Mouse (Mus musculus) spleen, postnatal 36 days (tissue): Measurements from ENCODE around the gene Abcb1b.
"Not testable (repeated sequence)": the region's sequence is repeated elsewhere in the genome, so short reads cannot be mapped to it uniquely, and the experiment has no call there.

Experiments used
- DNase-seq, 2 experiments: peaks; one replicate each; pipeline ENCODE4 v3.0.0; 2022; ENCODE audit warnings: low spot score in 2 of 2, mixed read lengths in 1 of 2

The Abcb1b gene

DNA sequence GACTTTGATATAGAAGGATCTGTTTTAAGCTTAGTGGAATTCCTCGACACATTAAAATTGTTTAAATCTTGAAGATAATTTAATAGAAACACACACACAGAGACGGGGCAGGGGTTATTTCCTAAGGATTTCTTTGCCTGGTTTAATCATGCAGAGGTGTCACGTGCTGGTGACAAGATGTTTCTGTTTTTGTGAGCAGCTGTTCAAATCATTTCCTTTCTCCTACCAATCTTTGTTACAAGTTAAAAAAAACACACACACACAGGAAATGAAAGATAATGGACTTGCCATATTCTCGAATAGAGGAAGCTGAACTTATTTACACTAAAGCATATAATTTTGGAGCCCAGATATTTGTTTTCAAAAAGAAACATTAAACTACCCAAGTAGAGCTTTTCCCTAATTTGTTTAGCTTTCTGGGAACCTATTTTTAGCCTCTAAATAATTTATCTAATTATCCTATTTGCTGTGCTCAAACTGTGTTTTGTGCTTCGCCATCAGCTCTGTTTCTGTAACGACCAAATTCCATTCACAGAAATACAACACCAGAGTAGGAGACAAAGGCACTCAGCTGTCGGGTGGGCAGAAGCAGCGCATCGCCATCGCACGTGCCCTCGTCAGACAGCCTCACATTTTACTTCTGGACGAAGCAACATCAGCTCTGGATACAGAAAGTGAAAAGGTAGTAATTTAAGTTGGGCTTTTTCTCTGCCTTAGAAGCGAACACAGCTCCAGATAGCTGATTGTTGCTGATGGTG, 65.8 kb downstream of the Abcb1b start:
- no peak for DNase-seq

DNA sequence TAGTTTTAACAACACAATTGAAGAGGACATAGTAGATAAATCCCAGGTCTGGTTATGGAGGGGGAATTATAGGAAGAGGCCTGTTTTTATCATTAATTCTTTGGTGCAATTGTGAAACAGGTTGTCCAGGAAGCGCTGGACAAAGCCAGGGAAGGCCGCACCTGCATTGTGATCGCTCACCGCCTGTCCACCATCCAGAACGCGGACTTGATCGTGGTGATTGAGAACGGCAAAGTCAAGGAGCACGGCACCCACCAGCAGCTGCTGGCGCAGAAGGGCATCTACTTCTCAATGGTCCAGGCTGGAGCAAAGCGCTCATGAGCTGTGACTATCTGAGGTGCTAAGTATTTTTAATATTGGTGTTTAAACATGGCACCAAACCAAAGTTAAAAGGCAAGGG, 67.7 kb downstream of the Abcb1b start:
- not testable (repeated sequence) for DNase-seq

DNA sequence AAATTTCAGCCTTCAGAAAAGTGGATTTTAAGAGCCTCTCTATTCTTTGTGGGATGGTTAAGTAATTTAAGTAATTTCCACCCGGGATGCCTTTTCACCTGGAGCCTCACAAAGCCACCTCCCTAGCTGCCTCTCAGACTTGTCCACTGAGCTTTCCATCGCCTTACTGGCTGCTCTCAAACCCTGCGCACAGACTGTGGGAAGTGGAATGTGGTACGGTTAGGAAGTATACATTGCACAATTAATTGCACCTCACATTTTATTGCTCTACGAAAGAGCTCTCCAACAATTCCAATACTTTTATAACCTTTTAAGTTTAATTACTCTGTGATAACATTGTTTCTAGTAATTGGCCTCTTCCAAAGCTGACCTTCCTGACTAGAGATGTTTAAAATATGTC, 68.4 kb downstream of the Abcb1b start:
- no peak for DNase-seq

DNA sequence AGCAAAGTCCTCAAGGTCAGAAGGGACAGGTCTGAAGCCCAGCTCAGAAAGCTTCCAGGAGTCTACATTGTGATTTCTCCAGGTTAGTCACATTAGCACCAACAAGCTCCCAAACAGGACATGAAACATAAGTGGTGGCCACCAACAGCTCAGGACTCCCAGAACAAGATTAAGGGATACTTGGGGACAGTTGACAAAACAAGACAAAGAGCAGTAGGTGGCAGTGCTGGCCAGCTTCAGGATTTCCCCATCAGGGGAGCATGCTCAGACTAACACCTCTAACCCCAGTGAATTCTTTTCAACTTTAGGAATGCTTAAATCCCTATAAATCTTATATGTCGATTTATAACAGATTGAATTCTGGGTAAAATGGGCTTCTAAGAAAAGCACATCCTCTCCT, 70.1 kb downstream of the Abcb1b start:
- peak; percentile 10 to 14 for DNase-seq

DNA sequence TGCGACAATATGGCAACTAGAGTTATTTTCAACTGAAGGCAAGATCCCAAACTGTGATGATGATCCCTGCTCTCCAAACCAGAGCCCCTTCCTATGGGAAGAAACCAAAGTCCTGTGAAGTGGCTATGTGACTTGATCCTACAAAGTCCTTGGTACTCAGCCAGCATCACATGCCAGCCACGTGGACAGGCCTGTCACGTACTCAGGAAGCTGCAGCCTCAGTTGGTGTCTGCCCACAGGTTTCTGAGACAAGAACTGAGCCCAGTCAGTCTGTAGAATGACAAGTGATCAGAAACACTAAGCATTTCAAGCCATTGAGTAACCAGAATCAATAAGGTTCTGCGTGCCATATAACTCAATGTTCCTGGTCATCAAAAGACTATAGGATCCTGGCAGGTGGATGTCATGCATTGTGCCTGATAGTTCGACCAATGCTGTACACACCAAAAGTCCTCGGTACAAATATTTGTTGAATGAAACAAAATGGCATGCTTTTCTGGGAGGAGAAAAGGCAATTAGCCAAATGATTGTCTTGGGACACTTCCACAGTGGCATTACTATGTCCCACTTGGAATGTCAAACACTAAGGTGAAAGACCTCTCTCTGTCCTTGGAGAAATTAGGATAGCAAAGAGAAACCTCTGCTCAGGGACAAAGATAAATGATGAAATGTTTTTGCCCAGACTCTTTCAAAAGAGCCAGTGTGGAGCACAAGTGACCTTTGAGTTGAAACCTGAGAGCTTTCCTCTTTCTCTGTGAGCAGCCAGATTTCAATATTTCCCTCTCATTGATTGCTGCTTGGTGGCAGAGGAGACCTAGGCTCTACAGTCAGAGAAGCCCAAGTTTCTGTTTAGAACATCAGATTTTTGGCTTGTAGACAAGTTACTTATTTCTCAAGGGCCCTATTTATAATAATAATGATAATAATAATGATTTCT, 75.3 kb downstream of the Abcb1b start:
- DNase-seq: no peak

DNA sequence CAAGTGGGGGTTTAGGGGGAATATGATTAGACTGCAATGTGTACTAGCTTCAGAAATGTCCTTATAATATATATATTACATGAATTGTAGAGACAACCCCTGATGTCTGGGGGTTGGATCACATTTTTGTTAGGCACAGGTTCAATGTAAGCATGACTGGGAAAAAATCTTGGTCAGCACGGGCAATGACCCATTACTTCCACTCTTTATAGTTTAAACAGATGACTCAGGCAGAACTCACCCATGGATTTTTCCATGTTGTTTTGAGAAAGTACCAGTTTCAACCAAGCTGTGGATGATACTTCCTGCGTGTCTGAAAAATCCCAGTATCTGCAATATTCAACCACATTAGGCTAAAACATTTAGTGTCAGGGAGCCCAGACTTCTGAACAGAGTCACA, 79.1 kb downstream of the Abcb1b start:
- no peak for DNase-seq

DNA sequence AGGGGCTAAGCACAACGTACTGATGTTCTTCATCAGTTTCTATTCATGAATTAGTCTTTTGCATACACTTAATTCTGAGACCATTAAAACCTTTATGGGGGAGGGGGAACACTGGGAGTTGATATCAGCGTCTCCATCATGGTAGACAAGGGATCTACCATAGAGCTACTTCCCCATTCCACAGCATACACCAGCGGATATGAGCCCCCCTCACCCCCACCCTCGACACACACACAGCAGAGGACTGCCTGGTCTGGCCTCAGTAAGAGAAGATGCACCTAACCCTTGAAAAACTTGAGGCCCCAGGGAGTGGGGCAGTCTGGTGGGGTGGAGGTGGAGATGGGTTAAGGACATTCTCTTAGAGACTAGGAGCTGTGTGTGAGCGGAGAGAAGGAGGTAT, 79.9 kb downstream of the Abcb1b start:
- no peak for DNase-seq

DNA sequence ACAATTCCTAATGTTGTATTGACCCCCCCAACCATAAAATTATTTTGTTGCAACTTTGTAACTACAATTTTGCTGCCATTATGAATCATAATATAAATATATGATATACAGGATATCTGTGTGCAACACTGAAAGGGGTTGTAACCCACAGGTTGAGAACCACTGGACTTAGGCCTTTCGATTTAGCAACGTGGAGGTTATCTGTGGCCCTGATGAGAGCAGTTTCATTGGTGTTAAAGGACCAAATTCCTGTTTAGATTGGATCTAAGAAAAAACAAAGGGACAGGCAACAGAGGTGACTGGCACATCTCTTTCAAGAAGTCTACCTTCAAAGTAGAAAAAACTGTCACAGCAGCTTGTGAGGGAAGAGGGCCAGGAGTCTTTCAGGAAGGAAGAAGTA, 87.9 kb downstream of the Abcb1b start:
- no peak for DNase-seq

DNA sequence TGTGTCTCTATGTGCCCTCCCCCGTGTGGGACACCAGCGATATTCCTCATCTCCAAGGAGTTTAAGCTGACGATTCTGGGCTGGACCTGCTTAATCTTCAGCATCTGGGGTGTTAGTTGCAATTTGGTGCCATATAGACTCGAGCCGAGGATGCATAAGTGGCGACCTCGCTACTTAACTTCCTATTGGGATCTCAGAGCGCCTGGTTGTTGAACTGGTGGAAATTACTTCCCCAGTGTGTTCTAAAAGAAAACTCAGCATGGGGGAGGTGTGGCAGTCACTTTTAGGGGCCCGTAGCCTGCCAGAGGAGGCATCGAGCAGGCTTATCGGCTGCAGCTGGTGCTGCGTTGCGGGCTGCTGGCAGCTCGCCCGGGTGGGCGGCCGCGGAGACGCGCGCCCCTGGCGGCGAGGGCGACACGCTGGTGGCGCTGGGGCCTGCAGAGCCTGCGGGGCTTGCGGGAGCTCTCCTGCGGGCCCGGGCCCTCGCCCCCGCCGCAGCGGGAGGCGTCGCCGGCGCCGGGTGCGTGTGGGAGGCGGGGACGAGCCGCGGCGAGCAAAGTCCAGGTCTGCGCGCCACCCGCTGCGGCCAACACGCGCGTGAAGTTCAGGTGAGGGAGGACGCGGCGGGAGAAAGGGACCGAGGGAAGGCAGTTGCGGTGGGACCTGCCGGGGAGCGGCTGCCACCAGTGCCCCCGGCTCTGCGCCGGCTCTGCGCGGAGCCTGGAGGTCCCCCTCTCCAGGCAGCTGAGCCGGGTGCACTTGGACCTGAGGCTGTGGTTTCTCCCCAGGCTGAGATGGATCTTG, 95.6 kb downstream of the Abcb1b start, which contains the start of gene Abcb4:
Gene Abcb4, plus strand, starts transcription at position 418 of the 804 bp plus-strand sequence.
- peak; percentile 74 for DNase-seq

DNA sequence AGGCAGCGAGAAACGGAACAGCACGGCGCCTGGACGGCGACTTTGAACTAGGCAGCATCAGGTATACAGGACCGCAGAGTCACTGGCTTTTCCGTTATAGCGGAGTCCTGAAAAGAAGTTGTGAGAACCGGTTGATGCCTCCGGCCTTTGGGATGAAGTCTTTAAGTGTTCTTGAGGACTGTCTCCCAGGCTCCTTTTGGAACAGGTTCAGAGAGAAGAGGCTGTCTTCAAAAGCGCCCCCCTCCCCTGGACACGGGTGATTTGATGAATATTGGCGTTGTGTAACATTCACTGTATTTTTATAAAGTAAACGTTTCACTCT, 96.1 kb downstream of the Abcb1b start:
- peak in 1 of 2 experiments; percentile 14 for DNase-seq

DNA sequence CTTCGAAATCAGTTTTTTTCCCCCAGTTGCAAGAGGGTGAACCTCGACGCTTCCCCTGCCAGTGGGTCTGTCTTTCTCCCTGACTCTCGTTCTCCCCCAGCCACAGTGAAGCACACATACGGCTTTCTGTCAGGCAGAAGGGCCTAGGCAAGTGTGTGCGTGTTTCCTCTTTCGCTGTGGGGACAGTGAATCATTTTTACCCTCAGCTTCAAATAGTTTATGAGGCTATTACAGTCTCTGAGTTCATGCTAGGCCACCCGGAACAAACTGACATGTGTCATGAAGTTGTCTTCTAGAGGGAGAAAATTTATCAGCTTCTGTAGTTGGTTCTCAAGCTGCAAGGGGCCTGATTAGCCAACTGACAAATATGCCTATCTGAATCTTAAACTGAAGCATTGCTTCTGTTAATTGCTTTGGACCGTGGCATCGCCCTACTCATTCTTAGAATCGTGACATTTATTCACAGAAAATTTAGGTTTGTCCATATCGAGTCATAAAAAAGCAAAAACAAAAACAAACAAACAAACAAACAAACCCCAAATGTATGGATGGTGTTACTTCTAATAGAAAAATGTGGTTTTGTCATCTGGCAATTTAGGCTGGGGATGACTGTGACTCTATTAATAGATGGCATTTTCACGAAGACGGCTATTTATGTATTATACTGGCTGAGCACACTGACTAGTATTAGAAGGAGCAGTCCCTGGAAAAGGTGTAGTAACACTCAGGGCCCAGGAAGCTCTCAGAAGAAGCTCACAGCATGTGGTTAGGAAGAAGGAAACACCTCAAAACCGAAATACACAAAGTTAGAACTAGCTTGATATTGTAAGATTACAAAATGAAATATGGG, 96.9 kb downstream of the Abcb1b start:
- DNase-seq: peak; percentile 49 to 63

DNA sequence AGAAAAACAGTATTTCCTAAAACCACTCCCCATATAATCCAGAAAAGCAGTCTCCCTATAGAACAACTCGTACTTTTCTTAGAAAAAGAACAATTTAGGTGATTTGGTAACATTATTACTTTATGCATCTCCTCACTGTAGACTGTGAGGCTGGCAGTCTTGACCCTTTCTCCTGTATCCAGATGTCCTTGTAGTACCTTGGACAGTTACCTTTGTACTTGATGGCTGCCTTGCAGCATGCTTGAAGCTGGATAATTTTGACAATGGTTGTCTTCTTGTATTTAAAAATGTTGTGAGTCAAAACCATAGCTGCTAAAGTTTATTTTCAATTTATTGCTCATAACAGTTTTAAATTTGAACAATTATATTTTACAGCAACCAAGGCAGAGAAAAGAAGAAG, 98.3 kb downstream of the Abcb1b start:
- DNase-seq: no peak

DNA sequence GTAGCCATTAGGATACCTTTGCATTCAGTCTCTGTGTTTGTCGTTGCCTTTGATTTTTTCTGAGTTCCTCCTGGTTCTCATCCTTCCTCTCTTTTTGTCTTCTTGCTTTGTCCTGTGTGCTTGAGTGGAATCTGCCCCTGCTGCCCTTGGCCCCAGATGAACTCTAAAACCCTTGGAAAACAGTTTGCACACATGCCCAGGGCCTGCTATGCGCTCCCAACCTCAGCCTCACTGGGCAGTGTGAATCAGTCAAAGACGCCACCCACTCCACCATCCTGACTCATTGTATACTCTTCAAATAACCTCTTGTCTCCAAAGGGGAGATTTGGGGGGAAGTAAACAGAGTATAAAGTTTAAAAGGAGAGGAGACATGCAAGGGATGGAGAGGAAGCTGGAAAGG, 100.3 kb downstream of the Abcb1b start:
- no peak for DNase-seq

DNA sequence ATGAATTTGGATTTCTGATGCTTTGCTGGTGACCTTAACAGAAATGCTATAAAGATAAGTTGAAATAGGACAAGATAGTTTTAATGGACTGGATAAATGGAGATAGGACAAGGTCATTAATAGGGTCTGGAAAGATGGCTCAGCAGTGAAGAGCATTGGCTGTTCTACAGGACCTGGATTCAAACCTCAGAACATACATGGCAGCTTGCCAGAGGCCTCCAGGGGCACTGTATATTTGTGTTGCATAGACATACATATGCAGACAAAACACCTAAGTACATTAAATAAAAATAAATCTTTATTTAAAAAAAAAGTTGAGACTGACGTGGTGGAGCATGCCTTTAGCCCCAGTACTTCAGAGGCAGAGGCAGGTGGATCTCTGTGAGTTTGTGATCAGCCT, 103.1 kb downstream of the Abcb1b start:
- no peak for DNase-seq

DNA sequence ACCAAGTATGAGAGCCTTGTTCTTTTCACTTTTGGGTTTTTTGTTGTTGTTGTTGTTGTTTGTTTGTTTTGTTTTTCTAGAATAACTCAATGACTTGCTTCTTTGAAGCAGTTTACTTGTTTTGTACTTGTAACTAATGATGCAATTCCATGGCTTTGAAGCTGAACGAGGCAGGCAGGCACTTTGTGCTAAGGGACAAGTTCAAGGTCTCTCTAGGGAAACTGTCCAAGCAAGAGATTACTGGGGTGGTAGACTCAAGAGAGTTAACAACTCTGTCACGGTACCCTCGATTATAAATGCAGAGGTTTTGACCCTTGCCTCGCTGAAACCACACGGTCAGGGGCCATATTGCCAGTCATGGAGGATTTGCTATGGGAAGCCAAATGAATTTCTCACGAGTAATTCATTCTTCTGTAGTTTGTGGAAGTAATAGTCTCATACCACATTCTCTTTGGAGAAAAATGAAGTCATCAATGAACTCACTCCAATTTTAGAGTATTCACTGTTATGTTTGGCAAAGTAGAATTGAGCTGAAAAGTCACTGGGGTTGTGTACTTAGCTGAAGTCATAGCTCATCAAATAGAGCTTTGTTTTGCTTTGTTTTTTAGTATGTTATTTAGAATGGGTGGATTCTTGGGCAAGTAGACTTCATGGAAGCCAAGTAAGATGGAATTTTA, 104.3 kb downstream of the Abcb1b start:
- no peak for DNase-seq

DNA sequence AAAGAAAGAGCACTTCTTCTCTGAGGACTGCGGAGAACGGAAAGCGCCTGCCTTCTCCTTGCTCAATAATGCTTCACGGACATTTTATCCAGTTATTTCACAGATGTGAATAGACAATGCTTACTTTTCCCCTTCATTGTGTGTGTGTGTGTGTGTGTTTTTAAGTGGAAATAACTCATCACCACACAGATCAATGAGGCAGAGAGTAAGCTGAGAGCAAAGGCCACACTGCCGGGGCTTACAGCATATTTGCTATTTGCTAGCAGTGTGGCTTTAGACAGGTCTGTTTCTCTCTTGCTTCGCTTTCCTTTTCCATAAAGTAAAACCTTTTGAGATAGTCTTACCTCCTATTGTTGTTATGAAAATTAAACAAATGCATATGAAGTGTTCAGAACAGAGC, 106.6 kb downstream of the Abcb1b start:
- DNase-seq: no peak

DNA sequence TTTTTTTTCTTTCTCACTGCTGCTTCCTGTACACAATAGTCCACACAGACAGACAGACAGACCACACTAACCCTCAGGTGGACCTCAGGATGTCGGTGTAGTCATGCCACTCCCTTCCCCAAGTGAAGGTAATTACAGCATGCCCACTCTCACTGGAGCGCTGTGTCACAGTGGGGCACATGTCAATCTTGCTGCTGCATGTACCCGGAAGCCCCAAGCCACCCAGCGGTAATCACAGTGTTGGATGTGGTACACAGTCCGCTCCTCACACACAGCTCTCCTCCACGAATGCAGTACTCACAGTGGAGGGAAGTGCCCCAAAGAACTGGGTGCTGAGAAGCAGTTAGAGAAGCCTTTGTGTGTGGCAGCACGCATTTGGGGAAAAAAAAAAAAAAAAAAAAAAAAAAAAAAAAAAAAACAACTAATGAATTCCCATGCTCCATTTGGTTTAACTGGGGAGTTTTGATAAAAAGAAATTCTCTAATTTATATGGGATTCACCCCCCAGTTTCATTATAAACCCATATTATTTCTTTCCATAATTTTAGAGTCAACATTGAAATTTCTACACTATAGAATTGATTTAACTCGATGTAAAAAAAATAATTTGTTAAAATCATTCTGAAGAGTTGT, 113.7 kb downstream of the Abcb1b start:
- DNase-seq: peak; percentile 23 to 25
